Mouse (Mus musculus) retina, adult 2 months (tissue): ENCODE measurements around the gene Gm11565.
"Not testable (repeated sequence)": the region's sequence is repeated elsewhere in the genome, so short reads cannot be mapped to it uniquely, and the experiment has no call there.

Source experiments
- DNase-seq: peaks from one replicate; pipeline ENCODE4 v3.0.0-alpha.2; 2012; ENCODE audit warnings: low read depth, low spot score

Gm11565 gene

DNA sequence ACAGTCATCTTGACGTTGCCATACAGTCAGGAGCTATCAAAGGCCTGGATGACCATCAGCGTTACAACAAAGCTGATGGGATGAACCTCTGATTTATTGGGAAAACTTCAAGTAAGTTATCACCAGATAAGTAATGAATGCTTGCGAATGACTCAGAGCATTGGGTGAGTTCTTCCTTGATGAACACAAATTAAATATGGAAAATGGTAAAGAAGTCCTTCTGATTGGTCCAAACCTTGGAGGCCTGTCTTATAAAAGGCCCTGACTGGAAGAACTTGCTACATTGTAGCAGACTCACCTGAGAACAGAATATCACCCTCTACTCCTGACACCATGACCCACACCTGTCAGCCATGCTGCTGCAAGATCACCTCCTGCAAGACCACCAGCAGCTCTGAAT is at the start of gene Gm11565:
Gene Gm11565 (plus strand): TSS at position 301 of the 400 bp plus-strand sequence.
- DNase-seq, result no peak

DNA sequence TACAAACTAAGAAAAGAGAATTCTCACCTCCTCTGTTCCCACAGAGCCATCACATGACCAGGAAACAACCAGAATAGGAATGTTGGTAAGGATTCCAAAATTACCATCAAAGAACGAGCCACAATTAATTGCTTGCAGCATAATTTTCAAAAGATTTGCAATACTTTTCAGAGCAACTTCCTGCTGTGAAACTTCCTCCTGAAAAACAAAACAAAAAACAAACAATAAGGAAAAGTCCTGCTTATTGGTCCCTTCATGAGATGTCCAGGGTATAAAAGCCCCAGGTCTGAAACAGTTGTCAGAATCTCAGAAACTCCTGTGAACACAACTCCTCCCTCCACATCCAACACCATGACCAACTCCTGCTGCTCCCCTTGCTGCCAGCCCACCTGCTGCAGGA is 41.5 kb upstream of the Gm11565 start, which contains the start of gene Krtap9-1:
Gene Krtap9-1 (plus strand): TSS at position 301 of the 400 bp plus-strand sequence.
- DNase-seq, result not testable (repeated sequence)

DNA sequence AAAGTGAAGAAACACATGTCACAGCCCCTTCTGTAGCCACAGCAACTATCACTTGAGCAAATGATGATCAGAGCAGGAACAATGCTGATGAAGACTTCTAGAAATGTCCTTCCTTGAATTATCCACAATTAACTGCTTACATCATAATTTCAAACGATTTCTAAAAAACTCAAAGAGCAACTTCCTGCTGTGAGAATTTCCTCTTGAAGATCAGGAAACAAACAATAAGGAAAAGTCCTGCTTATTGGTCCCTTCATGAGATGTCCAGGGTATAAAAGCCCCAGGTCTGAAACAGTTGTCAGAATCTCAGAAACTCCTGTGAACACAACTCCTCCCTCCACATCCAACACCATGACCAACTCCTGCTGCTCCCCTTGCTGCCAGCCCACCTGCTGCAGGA is 35.7 kb upstream of the Gm11565 start, which contains the start of gene Gm11567:
Gene Gm11567 (plus strand): TSS at position 301 of the 400 bp plus-strand sequence.
- DNase-seq, result not testable (repeated sequence)

DNA sequence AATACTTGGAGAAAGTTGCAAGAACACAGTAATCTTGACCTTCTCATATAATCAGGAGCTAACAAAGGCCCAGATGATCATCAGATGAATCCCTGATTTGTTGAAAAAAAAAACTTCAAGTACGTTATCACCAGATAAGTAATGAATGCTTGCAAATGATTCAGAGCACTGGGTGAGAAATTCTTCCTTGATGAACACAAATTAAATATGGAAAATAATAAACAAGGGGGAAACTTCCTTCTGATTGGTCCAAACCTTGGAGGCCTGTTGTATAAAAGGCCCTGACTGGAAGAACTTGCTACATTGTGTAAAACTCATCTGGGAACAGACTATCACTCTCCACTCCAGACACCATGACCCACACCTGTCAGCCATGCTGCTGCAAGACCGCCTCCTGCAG is 6.9 kb upstream of the Gm11565 start, which contains the start of gene Krtap31-1:
Gene Krtap31-1 (plus strand): TSS at position 301 of the 400 bp plus-strand sequence.
- DNase-seq, result no peak

DNA sequence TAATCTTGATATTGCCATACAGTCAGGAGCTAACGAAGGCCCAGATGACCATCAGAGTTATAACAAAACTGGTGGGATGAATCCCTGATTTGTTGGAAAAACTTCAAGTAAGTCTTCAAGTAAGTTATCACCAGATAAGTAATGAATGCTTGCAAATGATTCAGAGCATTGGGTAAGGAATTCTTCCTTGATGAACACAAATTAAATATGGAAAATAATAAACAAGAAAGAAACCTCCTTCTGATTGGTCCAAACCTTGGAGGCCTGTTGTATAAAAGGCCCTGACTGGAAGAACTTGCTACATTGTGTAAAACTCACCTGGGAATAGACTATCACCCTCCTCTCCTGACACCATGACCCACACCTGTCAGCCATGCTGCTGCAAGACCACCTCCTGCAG is 21.4 kb downstream of the Gm11565 start, which contains the start of gene Krtap31-2:
Gene Krtap31-2 (plus strand): TSS at position 301 of the 400 bp plus-strand sequence.
- DNase-seq, result no peak

DNA sequence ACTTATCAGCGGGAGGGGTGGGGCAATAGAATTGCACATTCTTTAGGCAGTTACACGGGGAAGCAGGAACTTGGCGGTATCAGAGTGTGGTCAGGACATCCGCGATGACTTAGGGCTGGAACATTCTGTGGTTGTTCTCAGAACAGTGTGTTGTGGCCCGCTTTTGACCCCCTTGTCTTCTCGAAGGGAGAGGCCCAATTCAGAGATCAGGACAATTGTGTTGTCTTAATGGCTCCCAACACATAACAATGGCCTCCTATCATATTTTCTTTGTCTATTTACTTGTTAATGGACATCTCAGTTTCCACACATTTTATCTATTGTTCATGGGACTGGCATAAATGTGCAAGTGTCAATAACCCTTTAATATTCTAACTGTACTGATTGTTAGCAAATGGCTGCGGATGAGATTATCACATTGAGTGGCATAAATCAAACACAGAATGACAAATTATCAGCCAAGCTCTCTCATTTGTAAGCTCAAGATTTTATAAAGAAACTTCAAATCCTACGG is 23.3 kb downstream of the Gm11565 start:
- DNase-seq, result no peak

DNA sequence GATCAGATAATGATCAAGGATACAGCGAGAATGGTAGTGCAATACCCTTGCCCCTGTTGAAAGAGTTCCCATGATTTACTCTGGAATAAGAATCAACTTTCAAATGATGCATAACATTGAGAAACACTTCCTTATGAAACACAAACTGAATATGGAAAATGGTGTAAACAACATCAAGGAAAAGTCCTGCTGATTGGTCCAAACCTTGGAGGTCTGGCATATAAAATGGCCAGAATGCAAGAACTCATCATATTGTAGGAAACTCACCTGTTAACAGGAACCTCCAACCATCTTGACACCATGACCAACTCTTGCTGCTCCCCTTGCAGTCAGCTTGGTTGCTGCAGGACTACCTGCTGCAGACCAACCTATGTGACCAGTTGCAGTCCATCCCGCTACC is 33.6 kb downstream of the Gm11565 start, which contains the start of gene Krtap9-5:
Gene Krtap9-5 (plus strand): TSS at position 301 of the 400 bp plus-strand sequence.
- no peak for DNase-seq

DNA sequence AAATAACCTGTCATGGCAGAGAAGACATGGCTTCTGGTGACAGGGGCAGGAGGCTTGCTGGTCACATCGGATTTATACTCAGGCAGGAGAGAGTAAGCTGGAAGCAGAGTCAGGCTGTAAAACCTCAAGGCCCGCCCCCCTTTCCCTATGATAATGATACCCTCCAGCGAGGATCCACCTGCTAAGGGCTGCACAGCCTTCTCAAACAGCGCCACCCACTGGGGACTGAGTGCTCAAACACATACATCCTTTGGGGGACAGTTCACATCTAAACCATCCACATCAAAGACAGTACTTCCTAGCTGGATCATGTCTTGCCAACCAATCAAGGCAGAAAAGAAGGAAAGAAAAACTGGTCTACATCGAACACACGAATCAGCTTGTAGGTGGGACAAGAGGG is 49.7 kb downstream of the Gm11565 start:
- DNase-seq, result no peak
